Mouse (Mus musculus): ENCODE results near the gene Olfr1360. TPM values are rescaled to one million over a fixed set of nuclear protein-coding genes. Genes with fewer than 3 reads are reported as not detected.
A peak's percentile ranks its signal among the peaks of the same experiment; 100 is the strongest.

Olfr1360 gene
- polyA plus RNA-seq, 2 experiments: not detected

DNA sequence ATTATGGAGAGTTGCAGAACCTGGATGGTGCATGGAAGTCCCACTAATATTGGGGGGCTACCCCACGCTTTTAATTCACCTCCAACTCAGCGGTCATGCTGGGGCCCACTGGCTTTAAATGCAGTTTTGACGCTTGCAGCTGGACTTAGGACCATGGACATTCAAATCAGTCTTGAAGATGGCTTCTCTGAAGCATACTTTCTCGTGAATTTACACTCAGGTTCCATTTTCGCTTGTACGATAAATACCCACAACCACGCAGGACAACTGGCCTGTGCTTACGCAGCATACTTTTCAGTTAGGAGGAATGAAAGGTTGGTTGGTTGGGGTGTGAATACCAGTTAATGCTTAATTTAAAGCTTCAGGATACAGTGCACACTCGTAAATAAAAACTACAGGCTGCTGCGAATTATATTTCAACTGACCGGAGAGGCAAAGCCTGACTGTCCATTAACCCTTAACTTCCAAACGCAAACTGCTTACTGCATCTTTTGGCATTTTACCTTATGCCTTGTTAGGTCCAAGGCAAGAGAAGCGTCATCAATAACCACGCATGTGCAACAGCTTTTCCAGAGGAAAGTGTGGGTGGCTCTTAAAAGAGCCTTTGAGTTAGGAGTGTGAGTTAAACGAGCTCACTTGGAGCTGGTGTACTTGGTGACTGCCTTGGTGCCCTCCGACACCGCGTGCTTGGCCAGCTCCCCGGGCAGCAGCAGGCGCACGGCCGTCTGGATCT is 38.1 kb upstream of the Olfr1360 start:
- TF ChIP-seq EP300 (IDR thresholded peaks at IDR 0.05; ENCODE audit: low read depth) (no peak), CTCF (IDR thresholded peaks at IDR 0.05; ENCODE audit: low read depth) (no peak)
- ATAC-seq (ENCODE audit: insufficient read depth) (peak; percentile 2; the same call in 1 of the 2 replicates), DNase-seq (ENCODE audit: low read depth in 3 of 3, low spot score in 3 of 3) (peak in 2 of 3 experiments; percentile 56 to 65)
- no peaks in the 10 kb centered on the region for H3K9me3 ChIP-seq (ENCODE audit: control insufficient read depth, low read length)
- peaks cover 20 to 35% of the 10 kb centered on the region in 2 experiments for H3K4me1 ChIP-seq (replicated peaks; ENCODE audit: control insufficient read depth in 2 of 2, insufficient read depth in 2 of 2, low read length in 1 of 2)
- H3K27ac ChIP-seq: peak overlapping the region; percentile 100
- peak overlapping the region; percentile 99 for H3K4me2 ChIP-seq (ENCODE audit: low read depth)
- H3K36me3 ChIP-seq (replicated peaks; ENCODE audit: control insufficient read depth, insufficient read depth, low read depth): no peaks in the 10 kb centered on the region
- under 1% methylated on average over 22 of the region's 22 CpGs for WGBS (ENCODE audit: insufficient replicate concordance)
- peak overlapping the region; percentile 98 for H3K9ac ChIP-seq (replicated peaks)
- H3K27me3 ChIP-seq (ENCODE audit: control insufficient read depth, insufficient read depth, low read length): no peaks in the 10 kb centered on the region
- peak overlapping the region; percentile 65 to 73 for H3K4me3 ChIP-seq (ENCODE audit: insufficient read depth in 1 of 2, low read depth in 2 of 2, low read length in 2 of 2)

DNA sequence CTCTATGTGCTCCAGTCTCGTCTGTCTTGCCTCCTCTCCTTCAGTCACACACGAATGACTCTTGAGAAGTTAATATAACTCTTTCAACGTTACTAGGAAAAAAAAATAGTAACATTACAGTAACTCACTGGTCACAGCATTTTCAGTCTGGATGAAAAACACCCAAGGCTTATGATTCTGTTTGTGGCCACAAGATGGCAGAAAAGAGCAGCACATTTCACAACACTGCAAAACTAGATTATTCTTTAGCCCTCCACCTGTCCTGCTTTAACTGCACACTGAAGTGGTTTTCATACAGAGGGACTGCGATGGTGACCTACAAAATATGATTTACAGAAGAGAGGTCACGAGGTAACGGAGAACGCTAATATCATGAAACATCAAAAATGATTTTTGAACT is 37.5 kb upstream of the Olfr1360 start:
- H3K4me1 ChIP-seq (replicated peaks; ENCODE audit: control insufficient read depth in 2 of 2, insufficient read depth in 2 of 2, low read length in 1 of 2): peaks cover 15 to 31% of the 10 kb centered on the region in 2 experiments

DNA sequence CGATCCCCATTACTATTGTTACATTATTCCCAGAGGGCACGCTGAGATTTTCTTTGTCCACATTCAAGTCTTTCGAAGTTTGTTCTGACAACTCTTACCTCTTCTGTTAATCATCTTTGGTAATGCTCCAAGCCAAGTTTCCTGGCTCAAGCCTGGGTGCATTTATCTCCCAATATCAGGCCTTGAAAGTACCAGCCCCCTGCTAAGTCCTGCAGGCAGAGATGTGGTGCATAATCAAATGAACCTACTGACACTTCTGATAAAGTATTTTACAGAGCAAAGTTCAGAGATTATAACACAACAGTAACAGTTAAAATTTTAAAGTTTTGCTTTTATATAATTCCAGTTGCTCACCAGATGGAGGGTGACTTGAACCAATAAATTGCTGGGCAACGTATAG is 34.5 kb upstream of the Olfr1360 start:
- ATAC-seq (ENCODE audit: insufficient read depth) (no peak), DNase-seq (ENCODE audit: low read depth in 3 of 3, low spot score in 3 of 3) (no peak)
- Histone ChIP-seq H3K4me3 (ENCODE audit: insufficient read depth in 1 of 2, low read depth in 2 of 2, low read length in 2 of 2) (peak overlapping the region in 1 of 2 experiments; percentile 47; a peak in 2 of 4 replicates), H3K27ac (no peak overlapping the region), H3K4me1 (replicated peaks; ENCODE audit: control insufficient read depth in 2 of 2, insufficient read depth in 2 of 2, low read length in 1 of 2) (peaks cover 12 to 21% of the 10 kb centered on the region in 2 experiments), H3K36me3 (replicated peaks; ENCODE audit: control insufficient read depth, insufficient read depth, low read depth) (no peaks in the 10 kb centered on the region), H3K9ac (replicated peaks) (peak overlapping the region; percentile 29), H3K9me3 (ENCODE audit: control insufficient read depth, low read length) (no peaks in the 10 kb centered on the region), H3K4me2 (ENCODE audit: low read depth) (peak overlapping the region; percentile 73), H3K27me3 (ENCODE audit: control insufficient read depth, insufficient read depth, low read length) (no peaks in the 10 kb centered on the region)
- TF ChIP-seq EP300 (IDR thresholded peaks at IDR 0.05; ENCODE audit: low read depth) (peak; percentile 58), CTCF (IDR thresholded peaks at IDR 0.05; ENCODE audit: low read depth) (no peak)
- 22% methylated on average over 4 of the region's 4 CpGs for WGBS (ENCODE audit: insufficient replicate concordance)

More for the DNA sequence above, 37.5 kb upstream of the Olfr1360 start:
- no peaks in the 10 kb centered on the region for H3K36me3 ChIP-seq (replicated peaks; ENCODE audit: control insufficient read depth, insufficient read depth, low read depth)
- peak overlapping the region; percentile 100 for H3K27ac ChIP-seq
- H3K9ac ChIP-seq (replicated peaks): peak overlapping the region; percentile 98
- H3K27me3 ChIP-seq (ENCODE audit: control insufficient read depth, insufficient read depth, low read length): no peaks in the 10 kb centered on the region
- peak overlapping the region; percentile 99 for H3K4me2 ChIP-seq (ENCODE audit: low read depth)
- ATAC-seq (ENCODE audit: insufficient read depth) (no peak), DNase-seq (ENCODE audit: low read depth in 3 of 3, low spot score in 3 of 3) (peak; percentile 70 to 79 (median 71))
- peak overlapping the region; percentile 65 to 73 for H3K4me3 ChIP-seq (ENCODE audit: insufficient read depth in 1 of 2, low read depth in 2 of 2, low read length in 2 of 2)
- TF ChIP-seq CTCF (IDR thresholded peaks at IDR 0.05; ENCODE audit: low read depth): peak; percentile 88
- TF ChIP-seq EP300 (IDR thresholded peaks at IDR 0.05; ENCODE audit: low read depth): no peak; the same call in 1 of the 2 replicates
- H3K9me3 ChIP-seq (ENCODE audit: control insufficient read depth, low read length): no peaks in the 10 kb centered on the region
- under 1% methylated on average over 7 of the region's 7 CpGs for WGBS (ENCODE audit: insufficient replicate concordance)

DNA sequence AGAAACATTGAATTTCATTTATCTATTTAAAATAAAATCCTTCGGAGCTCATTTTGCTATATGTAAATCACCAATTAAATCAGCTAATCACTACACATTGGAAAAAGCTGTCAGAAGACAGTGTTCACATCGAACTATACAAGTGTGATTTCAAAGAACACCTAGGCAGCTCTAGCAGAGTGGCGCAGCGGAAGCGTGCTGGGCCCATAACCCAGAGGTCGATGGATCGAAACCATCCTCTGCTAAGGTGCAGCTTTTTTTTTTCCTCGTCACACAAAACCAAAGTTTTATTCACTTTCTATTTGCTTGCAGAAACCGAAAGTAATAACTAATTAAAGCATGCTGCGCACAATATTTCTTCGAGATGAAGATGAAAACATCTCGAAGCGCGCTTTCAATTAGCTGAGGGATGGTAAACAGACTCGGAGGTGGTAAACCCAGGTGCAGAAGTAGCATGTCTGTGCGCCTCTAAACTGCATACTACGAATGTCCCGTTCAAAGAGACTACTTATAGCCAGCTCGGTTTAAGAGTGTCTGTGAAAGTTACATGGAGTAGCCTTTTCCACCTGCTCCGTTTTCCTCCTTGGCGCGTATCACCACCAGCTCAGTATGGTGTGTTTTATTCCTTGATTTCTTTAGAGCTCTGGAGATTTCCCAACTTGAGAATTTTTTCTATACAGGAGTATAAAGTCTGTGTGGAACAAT is 33.8 kb upstream of the Olfr1360 start:
- H3K27me3 ChIP-seq (ENCODE audit: control insufficient read depth, insufficient read depth, low read length): no peaks in the 10 kb centered on the region
- TF ChIP-seq CTCF (IDR thresholded peaks at IDR 0.05; ENCODE audit: low read depth): no peak
- no peak for TF ChIP-seq EP300 (IDR thresholded peaks at IDR 0.05; ENCODE audit: low read depth)
- H3K4me2 ChIP-seq (ENCODE audit: low read depth): peak overlapping the region; percentile 73
- peaks cover 12 to 21% of the 10 kb centered on the region in 2 experiments for H3K4me1 ChIP-seq (replicated peaks; ENCODE audit: control insufficient read depth in 2 of 2, insufficient read depth in 2 of 2, low read length in 1 of 2)
- H3K36me3 ChIP-seq (replicated peaks; ENCODE audit: control insufficient read depth, insufficient read depth, low read depth): no peaks in the 10 kb centered on the region
- WGBS (ENCODE audit: insufficient replicate concordance): 2% methylated on average over 22 of the region's 22 CpGs
- no peak overlapping the region for H3K27ac ChIP-seq
- peak; percentile 67 for ATAC-seq (ENCODE audit: insufficient read depth)
- peak in 2 of 3 experiments; percentile 49 to 70 for DNase-seq (ENCODE audit: low read depth in 3 of 3, low spot score in 3 of 3)
- peak overlapping the region; percentile 77 to 83 for H3K4me3 ChIP-seq (ENCODE audit: insufficient read depth in 1 of 2, low read depth in 2 of 2, low read length in 2 of 2)
- H3K9me3 ChIP-seq (ENCODE audit: control insufficient read depth, low read length): no peaks in the 10 kb centered on the region
- peak overlapping the region; percentile 29 for H3K9ac ChIP-seq (replicated peaks)

Data from liver, embryonic 14.5 days (tissue).